Mouse (Mus musculus) kidney, embryonic 16.5 days (tissue): Measurements from ENCODE around the gene Cckbr. TPM values are rescaled to one million over a fixed set of nuclear protein-coding genes. Genes with fewer than 3 reads are reported as not detected.

Experiments
- ATAC-seq: fragments of 200-750 bp; cut with Nextera tagmentation; 2 replicates; pipeline ENCODE4 v1.8.0; 2017; ENCODE audit warnings: moderate TSS enrichment; ENCODE audit not compliant: low FRiP score, low TSS enrichment
- H3K27ac ChIP-seq: fragments of 300-500 bp; sonication (generic); 2 replicates; pipeline ENCODE4 v1.5.1; 2014; ENCODE audit warnings: low read length
- H3K27me3 ChIP-seq: fragments of 300-500 bp; sonication (generic); 2 replicates; pipeline ENCODE4 v1.6.1; 2014; ENCODE audit warnings: low read length, control low read depth, mixed read lengths; ENCODE audit not compliant: insufficient read depth
- H3K36me3 ChIP-seq: fragments of 300-500 bp; sonication (generic); 2 replicates; pipeline ENCODE4 v1.6.1; 2014; ENCODE audit warnings: low read length, control low read depth, mixed read lengths; ENCODE audit not compliant: insufficient read depth
- H3K4me1 ChIP-seq: fragments of 300-500 bp; sonication (generic); 2 replicates; pipeline ENCODE4 v1.6.1; 2014; ENCODE audit warnings: low read length, control low read depth, mixed read lengths; ENCODE audit not compliant: insufficient read depth
- H3K4me2 ChIP-seq: fragments of 300-500 bp; sonication (generic); replicated peaks from 2 replicates; pipeline ENCODE4 v1.6.1; 2014; ENCODE audit warnings: low read depth, low read length
- H3K4me3 ChIP-seq: fragments of 300-500 bp; sonication (generic); 2 replicates; pipeline ENCODE4 v1.5.1; 2014; ENCODE audit warnings: mild to moderate bottlenecking, low read length
- H3K9ac ChIP-seq: fragments of 300-500 bp; sonication (generic); replicated peaks from 2 replicates; pipeline ENCODE4 v1.6.1; 2014; ENCODE audit warnings: low read length
- H3K9me3 ChIP-seq: fragments of 300-500 bp; sonication (generic); 2 replicates; pipeline ENCODE4 v1.6.1; 2016; ENCODE audit warnings: low read length, control low read depth
- WGBS: fragments of 180-500 bp; shearing (Covaris S2); extraction: QIAGEN DNeasy Blood & Tissue Kit; methylation state at CpG from one replicate; pipeline ENCODE4 v1.1.7; 2014; 5-methylcytosine and 5-hydroxymethylcytosine counted together
- polyA plus RNA-seq: library from polyadenylated mRNA; unstranded; fragments of >200 nt; fragmentation: Nextera tagmentation; extraction: Ambion mirVana; gene quantifications from 2 replicates; pipeline ENCODE4 v1.2.1, GENCODE M21; 2015

The Cckbr gene
- polyA plus RNA-seq, 1 experiment from 2014 or later, result 0.67 TPM

DNA sequence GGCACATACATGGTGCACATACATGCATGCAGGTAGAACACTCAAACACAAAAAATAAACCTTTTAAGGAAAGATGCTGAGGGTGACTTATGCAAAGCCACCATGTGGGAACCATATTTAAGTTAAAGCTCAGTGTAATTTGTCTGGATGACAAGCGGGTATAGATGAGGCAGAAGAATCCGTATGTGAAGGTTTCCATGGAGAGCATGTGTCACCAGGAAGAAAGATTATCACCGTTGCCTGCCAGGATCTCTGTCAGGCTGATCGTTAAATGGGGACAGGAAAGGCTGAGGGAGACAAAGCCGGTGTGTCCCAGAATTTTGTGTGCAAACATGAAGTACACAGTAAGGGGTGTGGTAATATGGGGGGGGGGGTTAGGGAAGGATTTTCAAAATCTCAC, 89.0 kb downstream of the Cckbr start:
- H3K9ac ChIP-seq, result no peak overlapping the region
- H3K27ac ChIP-seq, result no peak overlapping the region
- H3K4me2 ChIP-seq, result no peak overlapping the region
- no peaks in the 10 kb centered on the region for H3K36me3 ChIP-seq
- no peak for ATAC-seq
- H3K4me1 ChIP-seq, result 0 out of 2 replicates have a peak, but pooled peaks cover 2% of the 10 kb centered on the region
- no peaks in the 10 kb centered on the region for H3K9me3 ChIP-seq
- H3K27me3 ChIP-seq, result no peaks in the 10 kb centered on the region
- WGBS, result 32% methylated on average over 5 of the region's 5 CpGs
- H3K4me3 ChIP-seq, result no peak overlapping the region

DNA sequence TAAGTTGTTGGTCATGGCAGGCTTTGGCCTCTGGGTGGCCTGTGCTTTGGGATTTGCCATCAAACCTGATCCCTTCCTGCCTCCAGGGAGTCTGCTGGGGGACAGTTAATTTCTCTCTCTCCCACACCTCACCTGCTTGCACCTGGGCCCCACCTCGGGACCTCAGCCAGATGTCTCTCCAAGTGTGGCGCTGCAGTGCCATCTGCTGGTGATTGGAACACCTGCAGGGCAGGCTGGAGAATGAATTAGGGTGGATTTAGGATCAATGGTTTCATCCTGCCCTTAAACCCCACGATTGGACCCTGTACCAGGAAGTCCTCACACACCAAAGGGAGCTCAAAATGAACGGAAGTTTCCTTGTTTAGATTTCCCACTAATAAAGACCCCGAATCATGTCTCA, 89.6 kb downstream of the Cckbr start:
- peak; percentile 53; the same call in 1 of the 2 replicates for ATAC-seq
- H3K4me3 ChIP-seq, result no peak overlapping the region
- H3K27ac ChIP-seq, result no peak overlapping the region
- 10% methylated on average over 5 of the region's 5 CpGs for WGBS
- no peaks in the 10 kb centered on the region for H3K9me3 ChIP-seq
- H3K36me3 ChIP-seq, result no peaks in the 10 kb centered on the region
- no peaks in the 10 kb centered on the region for H3K27me3 ChIP-seq
- no peak overlapping the region for H3K9ac ChIP-seq
- 0 out of 2 replicates have a peak, but pooled peaks cover 3% of the 10 kb centered on the region for H3K4me1 ChIP-seq
- no peak overlapping the region for H3K4me2 ChIP-seq

DNA sequence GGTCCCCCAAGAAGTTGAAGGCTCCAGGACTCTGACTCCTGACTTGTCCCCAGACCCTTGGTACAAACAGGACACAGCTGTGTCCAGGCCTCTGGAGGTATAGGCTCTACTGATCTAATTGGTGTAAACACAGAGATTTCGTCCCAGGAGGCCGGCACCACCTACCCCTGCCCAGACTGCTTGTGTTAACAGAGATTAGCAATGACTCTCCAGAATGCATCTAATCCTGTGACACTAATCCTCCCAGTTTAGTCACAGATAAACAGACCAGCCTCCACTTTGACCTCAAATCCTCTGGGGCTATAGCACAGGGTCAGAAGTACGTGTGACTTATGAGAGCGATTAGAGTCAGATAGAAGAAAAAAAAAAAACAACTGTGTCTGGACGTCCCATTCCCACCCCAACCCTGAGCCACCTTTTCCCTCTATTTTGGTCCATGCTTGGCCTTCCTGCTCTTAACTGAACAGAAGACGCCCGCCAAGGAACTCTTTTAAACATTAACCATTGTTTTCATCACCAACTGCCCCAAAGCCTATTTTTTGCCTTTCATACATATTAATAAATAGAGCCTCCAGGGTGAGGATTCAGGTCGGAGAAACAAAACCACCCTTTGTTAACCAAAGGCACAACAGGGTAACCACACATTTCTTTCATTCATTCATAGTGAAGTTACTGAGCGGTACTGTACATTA, 91.3 kb downstream of the Cckbr start:
- H3K4me2 ChIP-seq, result no peak overlapping the region
- no peak overlapping the region for H3K9ac ChIP-seq
- no peaks in the 10 kb centered on the region for H3K36me3 ChIP-seq
- no peak for ATAC-seq
- H3K27ac ChIP-seq, result no peak overlapping the region
- H3K9me3 ChIP-seq, result no peaks in the 10 kb centered on the region
- 45% methylated on average over 9 of the region's 9 CpGs for WGBS
- no peaks in the 10 kb centered on the region for H3K27me3 ChIP-seq
- no peak overlapping the region for H3K4me3 ChIP-seq
- 0 out of 2 replicates have a peak, but pooled peaks cover 3% of the 10 kb centered on the region for H3K4me1 ChIP-seq

DNA sequence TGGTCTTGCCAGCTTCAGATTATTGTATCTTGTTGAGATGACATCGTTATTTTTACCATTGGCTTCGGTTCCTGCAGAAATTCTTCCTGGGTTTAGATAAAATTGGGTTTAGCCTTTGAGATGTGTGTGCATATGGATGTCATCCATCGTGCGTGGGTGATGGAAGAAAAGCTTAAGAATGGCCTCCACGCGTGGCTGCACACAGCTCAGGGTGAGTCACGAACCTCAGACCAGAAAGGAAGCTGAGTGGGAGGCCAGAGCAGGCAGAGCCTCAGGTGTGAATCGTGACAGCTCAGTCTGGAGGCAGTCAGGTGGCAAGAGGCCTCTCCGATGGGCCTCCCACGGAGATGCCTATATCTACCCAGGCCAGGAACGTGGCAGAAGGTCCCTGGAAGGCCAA, 93.8 kb downstream of the Cckbr start:
- H3K4me3 ChIP-seq, result no peak overlapping the region

DNA sequence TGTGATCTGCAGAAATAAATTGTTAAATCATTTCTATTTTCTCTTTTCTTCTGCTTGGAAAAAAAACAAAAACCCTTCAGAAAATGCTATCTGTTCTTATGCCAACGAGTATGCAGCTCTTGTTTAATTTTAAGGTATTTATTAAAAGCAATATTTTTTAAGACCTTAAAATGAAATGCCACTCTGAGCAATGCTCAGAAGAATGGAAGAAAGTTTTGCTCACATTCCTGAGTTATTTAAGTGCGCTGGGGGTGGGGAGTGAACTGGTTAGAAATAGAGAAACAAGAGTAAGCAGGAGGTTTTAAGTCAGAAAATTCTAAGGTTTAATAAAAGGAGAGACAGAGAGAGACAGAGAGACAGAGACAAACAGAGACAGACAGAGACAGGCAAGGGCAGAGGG, 94.2 kb downstream of the Cckbr start:
- H3K4me1 ChIP-seq, result 0 out of 2 replicates have a peak, but pooled peaks cover 3% of the 10 kb centered on the region
- 63% methylated on average over 2 of the region's 2 CpGs for WGBS
- ATAC-seq, result no peak
- H3K4me3 ChIP-seq, result no peak overlapping the region
- no peaks in the 10 kb centered on the region for H3K36me3 ChIP-seq
- no peaks in the 10 kb centered on the region for H3K27me3 ChIP-seq
- H3K9me3 ChIP-seq, result no peaks in the 10 kb centered on the region
- no peak overlapping the region for H3K9ac ChIP-seq
- no peak overlapping the region for H3K4me2 ChIP-seq
- no peak overlapping the region for H3K27ac ChIP-seq

More for the DNA sequence above, 93.8 kb downstream of the Cckbr start:
- Histone ChIP-seq H3K4me1 (0 out of 2 replicates have a peak, but pooled peaks cover 3% of the 10 kb centered on the region), H3K27me3 (no peaks in the 10 kb centered on the region), H3K36me3 (no peaks in the 10 kb centered on the region), H3K9me3 (no peaks in the 10 kb centered on the region), H3K4me2 (no peak overlapping the region), H3K27ac (no peak overlapping the region), H3K9ac (no peak overlapping the region)
- 39% methylated on average over 11 of the region's 11 CpGs for WGBS
- ATAC-seq, result peak; percentile 32; the same call in 1 of the 2 replicates

DNA sequence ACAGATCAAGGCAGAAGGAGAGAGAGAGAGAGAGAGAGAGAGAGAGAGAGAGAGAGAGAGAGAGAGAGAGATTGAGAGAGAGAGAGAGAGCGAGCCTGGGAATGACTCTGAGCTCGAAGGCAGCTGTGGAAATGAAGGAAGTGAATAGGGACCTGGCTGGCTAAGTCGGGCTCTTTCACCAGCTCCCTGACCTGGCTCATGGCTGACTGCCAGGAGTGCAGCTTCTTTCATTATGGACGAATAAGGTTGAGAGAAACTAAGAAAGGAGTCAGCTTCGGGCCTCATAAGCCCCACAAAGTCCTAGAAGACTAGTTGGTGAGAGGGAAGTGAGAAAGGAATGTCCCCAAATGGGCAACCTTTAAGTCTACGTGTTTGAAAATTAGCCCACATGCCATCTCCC, 94.7 kb downstream of the Cckbr start:
- no peaks in the 10 kb centered on the region for H3K27me3 ChIP-seq
- no peak overlapping the region for H3K9ac ChIP-seq
- no peak for ATAC-seq
- no peak overlapping the region for H3K4me2 ChIP-seq
- no peaks in the 10 kb centered on the region for H3K9me3 ChIP-seq
- WGBS, result 23% methylated on average over 6 of the region's 6 CpGs
- 0 out of 2 replicates have a peak, but pooled peaks cover 3% of the 10 kb centered on the region for H3K4me1 ChIP-seq
- no peak overlapping the region for H3K27ac ChIP-seq
- H3K4me3 ChIP-seq, result no peak overlapping the region
- no peaks in the 10 kb centered on the region for H3K36me3 ChIP-seq

Other genes starting within 250 kb of the Cckbr start
- gene Olfr685, start 239.7 kb upstream of the Cckbr start, polyA plus RNA-seq, result not detected in 2 replicates
- gene Olfr686, start 218.2 kb upstream of the Cckbr start, polyA plus RNA-seq, result not detected in 2 replicates
- not detected in 2 replicates for gene Olfr688, start 137.6 kb upstream of the Cckbr start, polyA plus RNA-seq
- not detected in 2 replicates for gene Olfr689, start 114.6 kb upstream of the Cckbr start, polyA plus RNA-seq
- gene Olfr690, start 91.6 kb upstream of the Cckbr start, polyA plus RNA-seq, result not detected in 2 replicates
- not detected in 2 replicates for gene Olfr691, start 83.5 kb upstream of the Cckbr start, polyA plus RNA-seq
- not detected in 2 replicates for gene Olfr692, start 57.5 kb upstream of the Cckbr start, polyA plus RNA-seq
- gene Gm5901, start 50.7 kb upstream of the Cckbr start, polyA plus RNA-seq, result not detected in 2 replicates
- gene Fam160a2, start 25.7 kb upstream of the Cckbr start, polyA plus RNA-seq, result 47.2 and 49.2 TPM in 2 replicates
- gene Cnga4, start 21.2 kb upstream of the Cckbr start, polyA plus RNA-seq, result not detected in 2 replicates
- gene Cavin3, start 56.6 kb downstream of the Cckbr start, polyA plus RNA-seq, result 59.4 and 75.7 TPM in 2 replicates
- gene Smpd1, start 128.6 kb downstream of the Cckbr start, polyA plus RNA-seq, result 58.7 and 60.7 TPM in 2 replicates
- 62.1 and 62.2 TPM in 2 replicates for gene Apbb1, start 155.9 kb downstream of the Cckbr start, polyA plus RNA-seq
- gene Hpx, start 174.4 kb downstream of the Cckbr start, polyA plus RNA-seq, result 1.3 and 1.7 TPM in 2 replicates
- 38.7 and 39.2 TPM in 2 replicates for gene Trim3, start 207.8 kb downstream of the Cckbr start, polyA plus RNA-seq
- gene Timm10b, start 214.3 kb downstream of the Cckbr start, polyA plus RNA-seq, result 164 and 183 TPM in 2 replicates
- gene Arfip2, start 214.7 kb downstream of the Cckbr start, polyA plus RNA-seq, result 92.4 and 92.5 TPM in 2 replicates
- gene Gm45799, start 214.8 kb downstream of the Cckbr start, polyA plus RNA-seq, result 13.1 and 32.4 TPM in 2 replicates
- 1.7 and 2.0 TPM in 2 replicates for gene Dnhd1, start 225.1 kb downstream of the Cckbr start, polyA plus RNA-seq